Mouse (Mus musculus) heart, adult 2 months (tissue): ENCODE data around the gene Itgam. TPM values are rescaled to one million over a fixed set of nuclear protein-coding genes. Genes with fewer than 3 reads are reported as not detected.

ENCODE experiments used
- DNase-seq, 2 experiments: peaks; one replicate each; pipeline ENCODE4 v3.0.0; 2021
- H3K27ac ChIP-seq: fragments of 200-600 bp; 2 replicates; pipeline ENCODE4 v1.8.1; 2022
- H3K27me3 ChIP-seq: fragments of 200-500 bp; 2 replicates; pipeline ENCODE4 v1.6.1; 2012; ENCODE audit warnings: mild to moderate bottlenecking, low read length, inconsistent platforms, mixed read lengths; ENCODE audit not compliant: control insufficient read depth, insufficient read depth
- H3K36me3 ChIP-seq: fragments of 200-500 bp; 2 replicates; pipeline ENCODE4 v1.6.1; 2012; ENCODE audit warnings: low read length, inconsistent platforms; ENCODE audit not compliant: control insufficient read depth, insufficient read depth
- H3K4me1 ChIP-seq: fragments of 200-500 bp; 2 replicates; pipeline ENCODE4 v1.6.1; 2011; ENCODE audit warnings: low read length; ENCODE audit not compliant: control insufficient read depth, insufficient read depth
- H3K4me3 ChIP-seq: fragments of 200-600 bp; 2 replicates; pipeline ENCODE4 v1.8.1; 2022
- H3K79me2 ChIP-seq: fragments of 200-500 bp; replicated peaks from 2 replicates; pipeline ENCODE4 v1.6.1; 2012; ENCODE audit warnings: mild to moderate bottlenecking, inconsistent platforms, low read length, moderate library complexity, mixed read lengths; ENCODE audit not compliant: control insufficient read depth, insufficient read depth
- H3K9ac ChIP-seq: fragments of 200-500 bp; 2 replicates; pipeline ENCODE4 v1.6.1; 2012; ENCODE audit warnings: low read depth, mild to moderate bottlenecking, control low read depth, inconsistent platforms, low read length, mixed read lengths
- CTCF ChIP-seq: fragments of 200-600 bp; IDR thresholded peaks from 2 replicates; pipeline ENCODE4 v1.8.1; 2022; ENCODE audit warnings: antibody characterized with exemption, mild to moderate bottlenecking, moderate library complexity
- EP300 ChIP-seq: fragments of 200-500 bp; IDR thresholded peaks from 2 replicates; pipeline ENCODE4 v1.6.1; 2011; ENCODE audit warnings: low read depth, low read length, control low read depth; ENCODE audit not compliant: insufficient read depth
- POLR2A ChIP-seq: fragments of 200-500 bp; IDR thresholded peaks from 2 replicates; pipeline ENCODE4 v1.6.1; 2011; ENCODE audit warnings: mild to moderate bottlenecking, low read depth, low read length, control low read depth; ENCODE audit not compliant: insufficient read depth
- WGBS: fragments of 180-500 bp; shearing (Covaris S2); methylation state at CpG from one replicate; pipeline ENCODE4 v1.1.7; 2018; 5-methylcytosine and 5-hydroxymethylcytosine counted together
- intact Hi-C: fragments of 180-260 bp; cut with DNase I; formaldehyde crosslinking; loops from one replicate; pipeline ENCODE4 v1.15.1; 2025
- polyA plus RNA-seq: library from polyadenylated mRNA; depleted of rRNA; stranded (reverse); fragments of >200 nt; gene quantifications from 2 replicates; pipeline ENCODE4 v1.2.3, GENCODE M21; 2012
- total RNA-seq, 2 experiments: library from RNA; stranded (reverse); gene quantifications; 2 replicates each; pipeline ENCODE4 v1.2.3; 2021

Itgam gene
- total and polyA plus RNA-seq, 3 experiments, result 6.7 to 7.6 (median 7.0) TPM

DNA sequence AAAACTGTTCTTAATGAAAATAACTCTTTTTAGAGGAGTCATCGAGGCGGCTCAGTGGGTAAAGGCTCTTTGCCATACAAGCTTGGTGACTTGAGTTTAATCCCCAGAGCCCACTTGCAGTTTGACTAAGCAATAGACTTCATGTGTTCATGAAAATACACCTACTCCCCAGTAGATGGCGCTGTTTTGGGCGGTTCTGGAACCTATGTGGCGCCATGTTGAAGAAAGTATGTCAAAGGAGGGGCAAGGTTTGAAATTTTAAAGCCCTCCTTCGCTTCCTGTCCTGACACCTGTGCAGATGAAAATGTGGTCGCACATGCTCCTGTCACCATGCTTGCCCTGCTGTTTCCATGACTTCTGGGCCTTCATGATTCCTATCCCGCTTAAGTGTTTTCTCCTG is 39.5 kb upstream of the Itgam start:
- peak overlapping the region; percentile 36 for H3K27ac ChIP-seq
- no peaks in the 10 kb centered on the region for H3K79me2 ChIP-seq
- H3K4me3 ChIP-seq, result no peak overlapping the region
- no peaks in the 10 kb centered on the region for H3K36me3 ChIP-seq
- no peak overlapping the region for H3K9ac ChIP-seq
- no peak for TF ChIP-seq POLR2A
- TF ChIP-seq EP300, result no peak
- peak; percentile 49 for TF ChIP-seq CTCF
- no peak for DNase-seq
- intact Hi-C loops, result no loop called here
- no peaks in the 10 kb centered on the region for H3K4me1 ChIP-seq
- WGBS, result 66% methylated on average over 8 of the region's 8 CpGs
- H3K27me3 ChIP-seq, result no peaks in the 10 kb centered on the region

DNA sequence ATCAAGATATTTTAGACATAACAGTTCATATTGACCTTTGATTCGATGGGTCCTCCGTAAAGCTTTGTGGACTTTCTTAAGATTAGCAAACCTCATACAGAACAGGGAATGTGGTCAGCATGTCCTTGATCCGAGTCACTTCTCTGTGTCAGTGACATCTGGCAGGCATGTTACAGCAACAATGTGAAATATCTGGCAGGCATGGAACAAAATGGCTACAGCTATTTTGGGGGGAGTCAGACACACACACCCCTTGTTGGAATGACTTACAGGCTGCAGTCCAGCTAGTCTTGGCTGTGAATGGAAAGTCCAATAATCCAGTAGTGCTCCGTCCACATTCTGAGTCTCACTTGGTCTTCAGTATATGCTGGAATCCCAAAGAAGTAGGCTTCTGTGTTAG is 38.9 kb upstream of the Itgam start:
- 52% methylated on average over 4 of the region's 4 CpGs for WGBS
- Histone ChIP-seq H3K27ac (peak overlapping the region; percentile 36), H3K4me1 (no peaks in the 10 kb centered on the region), H3K27me3 (no peaks in the 10 kb centered on the region), H3K9ac (no peak overlapping the region), H3K79me2 (no peaks in the 10 kb centered on the region), H3K4me3 (no peak overlapping the region), H3K36me3 (no peaks in the 10 kb centered on the region)
- intact Hi-C loops, result no loop called here
- no peak for DNase-seq
- TF ChIP-seq POLR2A (no peak), EP300 (peak; percentile 61; the same call in 1 of the 2 replicates)

DNA sequence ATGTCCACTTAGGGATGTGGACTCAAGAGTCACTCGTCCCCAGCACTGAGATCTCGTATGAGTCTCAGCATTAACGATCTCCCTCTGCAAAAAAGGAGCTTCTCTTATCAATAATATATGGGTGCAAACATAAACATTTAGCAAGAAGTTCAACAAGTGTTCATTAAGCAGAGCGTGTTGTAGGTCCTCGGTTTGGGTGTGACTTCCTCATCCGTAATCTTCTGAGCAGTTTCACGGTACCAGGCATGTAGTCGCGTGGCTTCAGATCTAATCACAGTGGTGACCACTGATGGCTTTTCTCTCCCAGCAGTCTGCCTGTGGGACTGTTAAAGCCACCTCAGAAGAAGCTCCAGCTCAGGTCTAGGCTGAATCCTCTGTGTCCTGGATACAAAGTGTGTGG is 38.1 kb upstream of the Itgam start:
- no peaks in the 10 kb centered on the region for H3K4me1 ChIP-seq
- intact Hi-C loops, result no loop called here
- no peaks in the 10 kb centered on the region for H3K27me3 ChIP-seq
- 86% methylated on average over 9 of the region's 9 CpGs for WGBS
- no peak overlapping the region for H3K4me3 ChIP-seq
- no peak overlapping the region for H3K9ac ChIP-seq
- no peak for TF ChIP-seq EP300
- DNase-seq, result no peak
- no peak overlapping the region for H3K27ac ChIP-seq
- no peaks in the 10 kb centered on the region for H3K36me3 ChIP-seq
- H3K79me2 ChIP-seq, result no peaks in the 10 kb centered on the region

- 55% methylated on average over 4 of the region's 4 CpGs for WGBS
- no peak overlapping the region for H3K9ac ChIP-seq
- TF ChIP-seq POLR2A, result no peak
- no peak for TF ChIP-seq CTCF
- no peak for TF ChIP-seq EP300
- no peaks in the 10 kb centered on the region for H3K79me2 ChIP-seq
- H3K36me3 ChIP-seq, result no peaks in the 10 kb centered on the region
- intact Hi-C loops, result no loop called here
- DNase-seq, result no peak
- no peaks in the 10 kb centered on the region for H3K27me3 ChIP-seq
- no peaks in the 10 kb centered on the region for H3K4me1 ChIP-seq
- H3K27ac ChIP-seq, result no peak overlapping the region
- H3K4me3 ChIP-seq, result no peak overlapping the region
These were observed 37.5 kb upstream of the Itgam start for GRCm38 (mm10) chr7:128024932-128025331.

GRCm38 (mm10) chr7:128025381-128025780 is 37.1 kb upstream of the Itgam start:
- Histone ChIP-seq H3K27ac (no peak overlapping the region), H3K36me3 (no peaks in the 10 kb centered on the region), H3K4me1 (no peaks in the 10 kb centered on the region), H3K79me2 (no peaks in the 10 kb centered on the region), H3K4me3 (no peak overlapping the region), H3K27me3 (no peaks in the 10 kb centered on the region), H3K9ac (no peak overlapping the region)
- 67% methylated on average over 4 of the region's 4 CpGs for WGBS
- DNase-seq, result no peak
- no peak for TF ChIP-seq POLR2A
- intact Hi-C loops, result no loop called here

DNA sequence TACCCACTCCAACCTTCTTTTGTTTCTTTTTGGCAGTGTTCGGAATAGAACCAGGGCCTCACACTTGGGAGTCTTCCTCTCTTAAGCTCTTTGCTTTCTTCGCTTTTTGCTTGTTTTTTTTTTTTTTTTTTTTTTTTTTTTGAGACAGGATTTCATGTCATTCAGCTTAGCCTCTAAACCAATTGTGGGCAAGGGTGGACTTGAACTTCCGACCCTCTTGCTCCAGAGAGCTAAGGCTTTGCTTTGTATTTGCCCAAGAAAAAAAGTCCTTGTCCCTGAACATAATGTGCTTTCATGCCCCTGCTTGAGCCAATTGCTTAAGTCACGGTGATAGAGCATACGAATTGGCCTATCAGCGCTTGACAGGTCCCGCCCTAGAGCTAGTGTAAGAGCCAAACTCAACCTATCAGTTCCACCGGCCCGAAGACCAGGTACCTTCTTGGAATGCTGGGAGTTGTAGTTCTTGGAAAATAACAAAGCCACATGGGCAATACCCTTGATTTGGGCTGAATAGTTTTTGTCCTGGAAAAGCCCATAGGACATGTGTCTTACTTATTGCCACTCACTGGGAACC is 30.9 kb upstream of the Itgam start:
- H3K9ac ChIP-seq, result no peak overlapping the region
- H3K4me1 ChIP-seq, result peaks cover 2% of the 10 kb centered on the region
- H3K79me2 ChIP-seq, result no peaks in the 10 kb centered on the region
- intact Hi-C loops, result no loop called here
- no peak for TF ChIP-seq POLR2A
- TF ChIP-seq CTCF, result no peak
- no peak for TF ChIP-seq EP300
- 59% methylated on average over 9 of the region's 9 CpGs for WGBS
- DNase-seq, result no peak
- no peak overlapping the region for H3K27ac ChIP-seq
- H3K36me3 ChIP-seq, result no peaks in the 10 kb centered on the region; the same call in 1 of the 2 replicates
- H3K4me3 ChIP-seq, result no peak overlapping the region
- no peaks in the 10 kb centered on the region for H3K27me3 ChIP-seq
